Mouse (Mus musculus) G1E (cell line): Measurements from ENCODE around the gene Olfr1500.

Source experiments
- CTCF ChIP-seq: IDR thresholded peaks from 2 replicates; pipeline ENCODE4 v1.5.1; 2012; ENCODE audit warnings: low read depth, low read length, inconsistent platforms, mixed read lengths
- TAL1 ChIP-seq: conservative IDR thresholded peaks from 2 replicates; pipeline ENCODE4 v1.6.1; 2012; ENCODE audit warnings: low read depth, low read length, inconsistent platforms, mixed read lengths

DNA sequence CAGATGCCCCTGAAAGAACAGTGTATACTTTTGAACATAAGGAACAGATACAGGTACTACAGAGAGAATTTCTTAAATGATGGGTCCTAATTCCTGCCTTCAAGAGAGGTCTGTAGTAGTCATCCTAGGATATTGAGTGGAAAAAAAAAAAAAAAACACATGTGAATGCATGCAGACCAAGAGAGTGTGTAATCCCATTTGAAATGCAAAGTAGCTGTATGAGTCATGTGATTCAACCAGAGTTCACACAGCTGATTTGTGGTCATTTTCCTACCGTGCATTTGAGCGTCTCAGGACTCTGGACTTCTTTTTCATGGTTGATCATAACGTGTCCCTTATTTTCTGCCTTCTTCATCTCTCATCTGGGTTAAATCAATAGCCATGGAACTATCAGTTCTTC is 1.8 kb downstream of the Olfr1500 start:
- TF ChIP-seq CTCF (no peak), TAL1 (no peak)
